ENCODE assay signal across 19 mouse cellular contexts in genomic region chr2:71698942-71699341, GRCm38 (mm10). TPM values are rescaled to one million over a fixed set of nuclear protein-coding genes. Genes with fewer than 3 reads are reported as not detected.
DNase-seq lines count a peak whose midpoint lies in the region; ATAC-seq and TF ChIP-seq lines count a peak whose summit lies in the region.
"Had no signal": no experiment of that assay in that cellular context is flagged by ENCODE, and none has a peak within 500 bp of the region (broad histone marks: within the 10 kb centered on the region; RNA-seq: fewer than 3 reads in every experiment).

No protein-coding gene starts in this region.

- no peak for TF ChIP-seq POLR2A in limb, embryonic 14.5 days (IDR thresholded peaks at IDR 0.05; ENCODE audit: borderline replicate concordance, extremely low read depth, insufficient read depth, insufficient read length)

- no peak overlapping the region for H3K27ac ChIP-seq in embryonic facial prominence, embryonic 11.5 days (replicated peaks; ENCODE audit: low read depth, low read length)
- no peak overlapping the region for H3K27ac ChIP-seq in embryonic facial prominence, embryonic 10.5 days (replicated peaks)
- no peak overlapping the region for H3K27ac ChIP-seq in limb, embryonic 14.5 days (replicated peaks; ENCODE audit: low read depth, low read length)
- no peak overlapping the region for H3K27ac ChIP-seq in limb, embryonic 10.5 days
- H3K27ac ChIP-seq: hindbrain, embryonic 13.5 days; kidney, embryonic 15.5 days; stomach, postnatal 0 days had no signal

- H3K4me2 ChIP-seq in embryonic facial prominence, embryonic 11.5 days (ENCODE audit: low read depth, low read length): no peak overlapping the region
- no peak overlapping the region for H3K4me2 ChIP-seq in limb, embryonic 14.5 days (replicated peaks; ENCODE audit: low read depth, low read length, severe bottlenecking)
- H3K4me2 ChIP-seq: hindbrain, embryonic 13.5 days; kidney, embryonic 15.5 days; liver, embryonic 11.5 days had no signal

- H3K4me3 ChIP-seq in embryonic facial prominence, embryonic 11.5 days (ENCODE audit: low read depth, low read length): no peak overlapping the region
- no peak overlapping the region for H3K4me3 ChIP-seq in embryonic facial prominence, embryonic 10.5 days
- H3K4me3 ChIP-seq in limb, embryonic 14.5 days (replicated peaks; ENCODE audit: low read length): no peak overlapping the region
- H3K4me3 ChIP-seq in limb, embryonic 10.5 days: no peak overlapping the region
- H3K4me3 ChIP-seq: hindbrain, embryonic 13.5 days; kidney, embryonic 15.5 days had no signal

- no peaks in the 10 kb centered on the region for H3K9me3 ChIP-seq in embryonic facial prominence, embryonic 11.5 days (replicated peaks; ENCODE audit: control insufficient read depth, low read length)
- H3K9me3 ChIP-seq in embryonic facial prominence, embryonic 10.5 days: no peaks in the 10 kb centered on the region
- no peaks in the 10 kb centered on the region for H3K9me3 ChIP-seq in limb, embryonic 14.5 days (ENCODE audit: control insufficient read depth, low read length)
- H3K9me3 ChIP-seq in limb, embryonic 10.5 days (replicated peaks): no peaks in the 10 kb centered on the region
- H3K9me3 ChIP-seq: hindbrain, embryonic 13.5 days had no signal

- no peaks in the 10 kb centered on the region for H3K4me1 ChIP-seq in embryonic facial prominence, embryonic 11.5 days (ENCODE audit: control insufficient read depth, insufficient read depth, low read length)
- H3K4me1 ChIP-seq in embryonic facial prominence, embryonic 10.5 days: peaks cover 22% of the 10 kb centered on the region
- peaks cover 12% of the 10 kb centered on the region; the same call in 1 of the 2 replicates for H3K4me1 ChIP-seq in limb, embryonic 14.5 days (ENCODE audit: control insufficient read depth, insufficient read depth, low read length)
- H3K4me1 ChIP-seq in limb, embryonic 10.5 days: peaks cover 20% of the 10 kb centered on the region

- H3K36me3 ChIP-seq in embryonic facial prominence, embryonic 11.5 days (replicated peaks; ENCODE audit: control insufficient read depth, insufficient read depth, low read depth, low read length): no peaks in the 10 kb centered on the region
- no peaks in the 10 kb centered on the region for H3K36me3 ChIP-seq in embryonic facial prominence, embryonic 10.5 days (replicated peaks)
- H3K36me3 ChIP-seq in limb, embryonic 14.5 days (ENCODE audit: control insufficient read depth, insufficient read depth, low read length): no peaks in the 10 kb centered on the region
- no peaks in the 10 kb centered on the region for H3K36me3 ChIP-seq in limb, embryonic 10.5 days
- H3K36me3 ChIP-seq: hindbrain, embryonic 13.5 days; kidney, embryonic 15.5 days had no signal

- DNase-seq in embryonic facial prominence, embryonic 11.5 days (ENCODE audit: low spot score): peak; percentile 26
- DNase-seq in embryonic facial prominence, embryonic 10.5 days (ENCODE audit: low spot score): no peak
- DNase-seq in limb, embryonic 14.5 days (ENCODE audit: low spot score): peak; percentile 51
- DNase-seq in limb, embryonic 10.5 days (ENCODE audit: low spot score): no peak
- DNase-seq in brain, adult 2 months (ENCODE audit: low read depth, low spot score): peak; percentile 43
- peak; percentile 34 for DNase-seq in mesoderm, embryonic 11.5 days (ENCODE audit: low read depth, low spot score)
- no peak for DNase-seq in cerebellum, adult 11-12 months
- no peak for DNase-seq in spleen, postnatal 4 days (ENCODE audit: low spot score in 2 of 2)
- DNase-seq: adrenal gland, adult 2 months; cerebellum, adult 2 months; gastrocnemius, postnatal 10 days; lung, adult 2 months; spleen, adult 18-20 months had no signal

- WGBS in embryonic facial prominence, embryonic 11.5 days: 33% methylated on average over 7 of the region's 7 CpGs
- 39% methylated on average over 7 of the region's 7 CpGs for WGBS in embryonic facial prominence, embryonic 10.5 days
- WGBS in limb, embryonic 14.5 days: 28% methylated on average over 7 of the region's 7 CpGs
- 66% methylated on average over 7 of the region's 7 CpGs for WGBS in limb, embryonic 10.5 days

- ATAC-seq in embryonic facial prominence, embryonic 11.5 days (replicated peaks; ENCODE audit: insufficient number of reproducible peaks, low FRiP score, low TSS enrichment, low read depth): no peak
- ATAC-seq in limb, embryonic 14.5 days (ENCODE audit: low FRiP score, low read depth): no peak
- ATAC-seq: intestine, embryonic 16.5 days; midbrain, embryonic 16.5 days had no signal

- H3K9ac ChIP-seq in embryonic facial prominence, embryonic 11.5 days (replicated peaks; ENCODE audit: low read length): no peak overlapping the region
- no peak overlapping the region for H3K9ac ChIP-seq in limb, embryonic 14.5 days (ENCODE audit: low read depth, low read length, severe bottlenecking)
- H3K9ac ChIP-seq: hindbrain, embryonic 13.5 days; kidney, embryonic 15.5 days had no signal

- H3K27me3 ChIP-seq in embryonic facial prominence, embryonic 11.5 days (ENCODE audit: control insufficient read depth, insufficient read depth, low read length): no peaks in the 10 kb centered on the region
- no peaks in the 10 kb centered on the region for H3K27me3 ChIP-seq in embryonic facial prominence, embryonic 10.5 days (replicated peaks; ENCODE audit: low read depth, poor library complexity, severe bottlenecking)
- no peaks in the 10 kb centered on the region for H3K27me3 ChIP-seq in limb, embryonic 14.5 days (ENCODE audit: control insufficient read depth, insufficient read depth, low read length)
- no peaks in the 10 kb centered on the region for H3K27me3 ChIP-seq in limb, embryonic 10.5 days (ENCODE audit: low read depth, poor library complexity, severe bottlenecking)
- H3K27me3 ChIP-seq: hindbrain, embryonic 13.5 days; kidney, embryonic 15.5 days had no signal

RNA-seq across cellular contexts. Expression of gene Itga6, which starts 46.5 kb away (rescaled TPM):
- polyA plus RNA-seq in embryonic facial prominence, embryonic 11.5 days (2014; fragmentation: Nextera tagmentation; extraction: Ambion mirVana): 40.4 and 45.0 TPM in 2 replicates
- 30.7 and 31.6 TPM in 2 replicates for polyA plus RNA-seq in embryonic facial prominence, embryonic 10.5 days (2016; fragmentation: Nextera tagmentation; extraction: Ambion mirVana)
- 49.2 and 49.6 TPM in 2 replicates for polyA plus RNA-seq in limb, embryonic 14.5 days (2012; rRNA removed)
- polyA plus RNA-seq in limb, embryonic 14.5 days (2014; fragmentation: Nextera tagmentation; extraction: Ambion mirVana): 59.1 and 59.6 TPM in 2 replicates
- polyA plus RNA-seq in limb, embryonic 10.5 days (2016; fragmentation: Nextera tagmentation; extraction: Ambion mirVana): 19.1 and 22.3 TPM in 2 replicates

Comparison
In these comparisons a context has a peak if more than half of its experiments do, and no peak if none do; other contexts are left out.
1. DNase-seq: peak in embryonic facial prominence, embryonic 11.5 days (single experiment), limb, embryonic 14.5 days (single experiment), brain, adult 2 months (single experiment) and mesoderm, embryonic 11.5 days (single experiment); none in embryonic facial prominence, embryonic 10.5 days (single experiment), limb, embryonic 10.5 days (single experiment), cerebellum, adult 11-12 months (single experiment) and spleen, postnatal 4 days (0 of 2).